Mouse (Mus musculus): ENCODE measurements around the gene Ssr1. TPM values are rescaled to one million over a fixed set of nuclear protein-coding genes. Genes with fewer than 3 reads are reported as not detected.

The Ssr1 gene
- polyA plus RNA-seq, 1 experiment = 44.7 TPM

DNA sequence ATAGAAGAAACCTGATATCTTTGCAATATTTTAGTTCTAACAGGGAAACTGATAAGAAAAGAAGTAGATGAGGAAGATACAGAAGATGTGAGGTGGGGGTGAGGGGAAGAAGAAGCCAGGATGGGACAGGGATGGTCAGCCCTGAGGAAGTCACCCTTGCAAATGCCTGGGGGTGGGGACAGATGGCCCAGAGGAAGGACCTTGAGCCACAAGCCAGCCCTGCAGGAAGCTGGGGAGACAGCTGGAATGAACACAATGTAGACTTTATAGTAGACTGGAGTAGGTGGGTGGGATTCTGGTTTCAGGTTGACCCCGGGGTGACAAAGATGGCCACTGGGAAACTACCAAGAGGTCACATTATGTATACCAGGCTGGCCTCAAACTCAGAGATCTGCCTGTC, 39.7 kb downstream of the Ssr1 start:
- Histone ChIP-seq H3K27me3 (ENCODE audit: control insufficient read depth, insufficient read depth, insufficient read length) (no peaks in the 10 kb centered on the region), H3ac (ENCODE audit: control insufficient read depth, insufficient read length) (no peak overlapping the region), H3K36me3 (ENCODE audit: control insufficient read depth, insufficient read depth) (peaks cover 13% of the 10 kb centered on the region), H3K4me2 (ENCODE audit: low read depth) (no peak overlapping the region), H3K79me2 (ENCODE audit: control insufficient read depth, insufficient read depth) (no peaks in the 10 kb centered on the region), H3K4me3 (no peak overlapping the region)
- TF ChIP-seq MYOG (IDR thresholded peaks at IDR 0.05; ENCODE audit: control insufficient read depth in 1 of 3, insufficient read depth in 1 of 3, insufficient read length in 2 of 3, low read depth in 2 of 3) (peak in 1 of 3 experiments; percentile 51), CEBPB (IDR thresholded peaks at IDR 0.05; ENCODE audit: insufficient read depth, poor library complexity, severe bottlenecking) (no peak), POLR2AphosphoS2 (IDR thresholded peaks at IDR 0.05; ENCODE audit: insufficient read length, low read depth) (peak; percentile 30), MYOD1 (IDR thresholded peaks at IDR 0.05; ENCODE audit: control insufficient read depth in 1 of 3, insufficient read length in 2 of 3, low read depth in 2 of 3) (peak in 2 of 3 experiments; percentile 28 to 56)

DNA sequence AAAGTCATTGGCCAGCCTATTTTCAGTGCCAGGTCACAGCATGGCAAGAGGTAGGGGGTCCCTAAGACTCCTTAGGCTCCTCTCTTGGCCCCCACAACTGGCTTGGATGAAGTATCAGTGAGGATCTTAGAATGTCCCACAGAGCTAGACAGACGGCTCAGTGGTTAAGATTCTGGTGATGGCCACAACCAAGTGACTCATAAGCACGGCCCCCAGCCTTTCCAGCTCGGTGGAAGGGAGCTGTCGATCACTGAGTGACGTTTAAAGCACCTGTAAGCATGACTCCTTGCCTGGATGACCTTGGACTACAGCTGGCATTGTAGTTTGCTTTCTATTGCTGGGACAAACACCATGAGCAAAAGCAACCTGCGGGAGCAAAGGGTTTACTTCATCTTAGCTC, 41.0 kb downstream of the Ssr1 start:
- no peak for TF ChIP-seq MYOG (IDR thresholded peaks at IDR 0.05; ENCODE audit: control insufficient read depth in 1 of 3, insufficient read depth in 1 of 3, insufficient read length in 2 of 3, low read depth in 2 of 3)
- no peak for TF ChIP-seq TCF12 (IDR thresholded peaks at IDR 0.05; ENCODE audit: insufficient read depth, poor library complexity, severe bottlenecking)
- TF ChIP-seq MYOD1 (IDR thresholded peaks at IDR 0.05; ENCODE audit: control insufficient read depth in 1 of 3, insufficient read length in 2 of 3, low read depth in 2 of 3) = peak in 1 of 3 experiments; percentile 19
- Histone ChIP-seq H3K4me2 (ENCODE audit: low read depth) (no peak overlapping the region), H3K36me3 (ENCODE audit: control insufficient read depth, insufficient read depth) (peaks cover 20% of the 10 kb centered on the region), H3ac (ENCODE audit: control insufficient read depth, insufficient read length) (no peak overlapping the region), H3K4me3 (no peak overlapping the region), H3K27me3 (ENCODE audit: control insufficient read depth, insufficient read depth, insufficient read length) (no peaks in the 10 kb centered on the region), H3K79me2 (ENCODE audit: control insufficient read depth, insufficient read depth) (no peaks in the 10 kb centered on the region)

DNA sequence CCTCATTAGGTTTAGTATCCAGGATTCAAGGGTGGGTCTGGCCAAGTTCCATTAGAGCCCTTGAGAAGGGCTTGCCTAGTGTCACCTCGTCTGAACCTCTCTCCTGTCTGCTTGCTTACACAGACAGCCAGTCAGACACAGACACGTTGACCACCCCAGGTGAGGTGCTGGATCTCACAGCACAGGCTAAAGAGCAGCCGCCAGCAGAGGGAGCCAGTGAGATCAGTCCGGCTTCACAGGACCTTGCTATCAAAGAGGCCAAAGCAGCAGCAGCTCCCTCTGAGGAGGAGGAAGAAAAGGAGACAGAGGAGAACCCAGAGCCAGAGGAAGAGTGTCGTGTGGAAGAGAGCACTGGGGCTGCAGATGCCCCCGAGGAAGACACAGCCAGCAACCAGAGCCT, 47.3 kb downstream of the Ssr1 start:
- Histone ChIP-seq H3K27me3 (ENCODE audit: control insufficient read depth, insufficient read depth, insufficient read length) (no peaks in the 10 kb centered on the region), H3ac (ENCODE audit: control insufficient read depth, insufficient read length) (no peak overlapping the region), H3K4me3 (no peak overlapping the region), H3K79me2 (ENCODE audit: control insufficient read depth, insufficient read depth) (no peaks in the 10 kb centered on the region), H3K36me3 (ENCODE audit: control insufficient read depth, insufficient read depth) (peaks cover 34% of the 10 kb centered on the region), H3K4me2 (ENCODE audit: low read depth) (no peak overlapping the region)
- TF ChIP-seq MYOD1 (IDR thresholded peaks at IDR 0.05; ENCODE audit: control insufficient read depth in 1 of 3, insufficient read length in 2 of 3, low read depth in 2 of 3) = no peak
- TF ChIP-seq MYOG (IDR thresholded peaks at IDR 0.05; ENCODE audit: control insufficient read depth in 1 of 3, insufficient read depth in 1 of 3, insufficient read length in 2 of 3, low read depth in 2 of 3) = no peak
- no peak for TF ChIP-seq REST (IDR thresholded peaks at IDR 0.05; ENCODE audit: insufficient read depth, insufficient read length)
- TF ChIP-seq POLR2A (IDR thresholded peaks at IDR 0.05; ENCODE audit: insufficient read length, low read depth) = no peak
- TF ChIP-seq SRF (IDR thresholded peaks at IDR 0.05; ENCODE audit: control insufficient read depth, insufficient read length, low read depth) = no peak
- TF ChIP-seq CEBPB (IDR thresholded peaks at IDR 0.05; ENCODE audit: insufficient read depth, poor library complexity, severe bottlenecking) = no peak
- no peak for TF ChIP-seq MAX (IDR thresholded peaks at IDR 0.05; ENCODE audit: low read depth)
- TF ChIP-seq TCF12 (IDR thresholded peaks at IDR 0.05; ENCODE audit: insufficient read depth, poor library complexity, severe bottlenecking) = no peak
- TF ChIP-seq POLR2AphosphoS2 (IDR thresholded peaks at IDR 0.05; ENCODE audit: insufficient read length, low read depth) = no peak
- no peak for TF ChIP-seq TCF3 (IDR thresholded peaks at IDR 0.05; ENCODE audit: insufficient read length, low read depth)
- TF ChIP-seq USF1 (IDR thresholded peaks at IDR 0.05; ENCODE audit: low read depth) = no peak

DNA sequence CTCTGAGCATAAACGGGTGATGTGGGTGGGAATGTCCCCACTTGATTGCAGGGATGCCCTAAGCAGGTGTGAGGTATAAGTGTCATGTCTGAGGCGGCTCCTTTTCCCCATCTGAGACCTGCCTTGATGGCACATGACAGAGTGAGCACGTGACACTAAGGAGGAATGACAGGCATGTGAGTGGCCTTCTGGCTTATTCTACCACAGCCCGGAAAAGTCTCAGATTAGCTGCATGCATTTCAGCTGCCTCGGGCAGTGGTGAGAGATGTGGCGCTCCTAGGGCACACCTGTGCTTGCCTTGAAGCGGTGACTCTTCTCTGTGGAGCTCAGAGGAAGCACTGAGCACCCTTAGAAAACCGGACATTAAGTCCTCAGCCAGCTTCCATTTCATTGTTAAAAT, 48.6 kb downstream of the Ssr1 start:
- no peaks in the 10 kb centered on the region for H3K27me3 ChIP-seq (ENCODE audit: control insufficient read depth, insufficient read depth, insufficient read length)
- H3K4me2 ChIP-seq (ENCODE audit: low read depth) = no peak overlapping the region
- peaks cover 31% of the 10 kb centered on the region for H3K36me3 ChIP-seq (ENCODE audit: control insufficient read depth, insufficient read depth)
- H3ac ChIP-seq (ENCODE audit: control insufficient read depth, insufficient read length) = no peak overlapping the region
- H3K79me2 ChIP-seq (ENCODE audit: control insufficient read depth, insufficient read depth) = no peaks in the 10 kb centered on the region
- TF ChIP-seq E2F4 (IDR thresholded peaks at IDR 0.05; ENCODE audit: insufficient read depth) = no peak
- TF ChIP-seq MYOD1 (IDR thresholded peaks at IDR 0.05; ENCODE audit: control insufficient read depth in 1 of 3, insufficient read length in 2 of 3, low read depth in 2 of 3) = peak in 1 of 3 experiments; percentile 64
- peak in 1 of 3 experiments; percentile 82 for TF ChIP-seq MYOG (IDR thresholded peaks at IDR 0.05; ENCODE audit: control insufficient read depth in 1 of 3, insufficient read depth in 1 of 3, insufficient read length in 2 of 3, low read depth in 2 of 3)
- TF ChIP-seq USF1 (IDR thresholded peaks at IDR 0.05; ENCODE audit: low read depth) = peak; percentile 50
- H3K4me3 ChIP-seq = no peak overlapping the region

DNA sequence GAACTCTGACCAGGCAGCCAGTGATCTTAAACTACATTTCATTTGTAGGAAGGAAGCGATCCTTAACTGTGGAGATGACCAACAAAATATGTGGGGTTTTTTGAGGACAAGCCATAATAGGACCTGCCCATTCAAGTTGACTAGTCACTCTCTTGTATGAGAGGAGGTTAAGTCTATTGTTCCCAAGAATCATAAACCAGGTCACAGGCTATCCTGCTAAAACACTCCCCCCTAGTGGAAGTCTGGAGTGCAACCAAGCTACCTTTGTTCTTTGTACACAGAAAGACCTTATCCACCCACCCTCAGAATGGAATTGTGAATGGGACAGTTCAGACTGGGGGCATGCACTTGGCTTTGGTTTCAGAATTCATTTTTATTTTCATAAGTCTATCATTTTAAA, 49.7 kb downstream of the Ssr1 start:
- Histone ChIP-seq H3K4me2 (ENCODE audit: low read depth) (no peak overlapping the region), H3ac (ENCODE audit: control insufficient read depth, insufficient read length) (no peak overlapping the region), H3K36me3 (ENCODE audit: control insufficient read depth, insufficient read depth) (peaks cover 31% of the 10 kb centered on the region), H3K27me3 (ENCODE audit: control insufficient read depth, insufficient read depth, insufficient read length) (no peaks in the 10 kb centered on the region), H3K4me3 (no peak overlapping the region), H3K79me2 (ENCODE audit: control insufficient read depth, insufficient read depth) (no peaks in the 10 kb centered on the region)
- no peak for TF ChIP-seq E2F4 (IDR thresholded peaks at IDR 0.05; ENCODE audit: insufficient read depth)
- no peak for TF ChIP-seq SRF (IDR thresholded peaks at IDR 0.05; ENCODE audit: control insufficient read depth, insufficient read length, low read depth)
- no peak for TF ChIP-seq MAX (IDR thresholded peaks at IDR 0.05; ENCODE audit: low read depth)
- TF ChIP-seq POLR2AphosphoS2 (IDR thresholded peaks at IDR 0.05; ENCODE audit: insufficient read length, low read depth) = no peak
- TF ChIP-seq TCF12 (IDR thresholded peaks at IDR 0.05; ENCODE audit: insufficient read depth, poor library complexity, severe bottlenecking) = no peak
- no peak for TF ChIP-seq USF1 (IDR thresholded peaks at IDR 0.05; ENCODE audit: low read depth)
- no peak for TF ChIP-seq MYOD1 (IDR thresholded peaks at IDR 0.05; ENCODE audit: control insufficient read depth in 1 of 3, insufficient read length in 2 of 3, low read depth in 2 of 3)
- no peak for TF ChIP-seq REST (IDR thresholded peaks at IDR 0.05; ENCODE audit: insufficient read depth, insufficient read length)
- TF ChIP-seq CEBPB (IDR thresholded peaks at IDR 0.05; ENCODE audit: insufficient read depth, poor library complexity, severe bottlenecking) = no peak
- TF ChIP-seq POLR2A (IDR thresholded peaks at IDR 0.05; ENCODE audit: insufficient read length, low read depth) = no peak
- TF ChIP-seq MYOG (IDR thresholded peaks at IDR 0.05; ENCODE audit: control insufficient read depth in 1 of 3, insufficient read depth in 1 of 3, insufficient read length in 2 of 3, low read depth in 2 of 3) = no peak
- TF ChIP-seq TCF3 (IDR thresholded peaks at IDR 0.05; ENCODE audit: insufficient read length, low read depth) = no peak

Data from myocyte (in vitro differentiated cells).